Mouse (Mus musculus) bone marrow, adult 2 months (tissue): ENCODE data around the gene Mslnl.

ENCODE experiments used
- CTCF ChIP-seq: fragments of 200-500 bp; IDR thresholded peaks from 2 replicates; pipeline ENCODE4 v1.5.1; 2011; ENCODE audit warnings: low read length, control low read depth; ENCODE audit not compliant: control insufficient read depth, insufficient read depth
- POLR2A ChIP-seq: fragments of 200-500 bp; IDR thresholded peaks from 2 replicates; pipeline ENCODE4 v1.6.1; 2011; ENCODE audit warnings: low read depth, mild to moderate bottlenecking, control low read depth, low read length, borderline replicate concordance; ENCODE audit not compliant: control insufficient read depth

GRCm38 (mm10) chr17:25723919-25724318, 11.9 kb upstream of the Mslnl start:
- peak; percentile 22; the same call in 1 of the 2 replicates for TF ChIP-seq CTCF
- TF ChIP-seq POLR2A: no peak
